Mouse (Mus musculus): ENCODE data around the gene Iqcf1.

Iqcf1 gene

DNA sequence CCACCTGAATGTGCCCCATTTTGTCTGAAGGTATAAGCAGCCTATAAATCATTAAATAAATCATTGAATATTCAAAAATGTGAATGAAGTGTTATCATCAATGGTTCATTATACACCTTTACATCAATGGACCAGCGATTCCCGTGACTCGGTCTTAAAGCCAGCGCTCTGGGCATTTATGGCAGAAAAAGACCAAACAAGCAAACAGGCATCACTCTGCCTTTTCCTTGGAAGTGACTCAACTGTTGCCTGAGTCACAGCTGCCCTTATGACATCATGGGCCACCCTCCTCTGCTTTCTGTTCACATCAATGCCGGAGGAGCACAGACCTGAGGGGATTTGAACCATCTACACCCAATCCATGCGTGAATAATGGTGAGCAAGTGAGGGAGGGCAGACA is at the start of gene Iqcf1:
Gene Iqcf1 (plus strand): TSS at position 301 of the 400 bp plus-strand sequence.
- no peak for DNase-seq

DNA sequence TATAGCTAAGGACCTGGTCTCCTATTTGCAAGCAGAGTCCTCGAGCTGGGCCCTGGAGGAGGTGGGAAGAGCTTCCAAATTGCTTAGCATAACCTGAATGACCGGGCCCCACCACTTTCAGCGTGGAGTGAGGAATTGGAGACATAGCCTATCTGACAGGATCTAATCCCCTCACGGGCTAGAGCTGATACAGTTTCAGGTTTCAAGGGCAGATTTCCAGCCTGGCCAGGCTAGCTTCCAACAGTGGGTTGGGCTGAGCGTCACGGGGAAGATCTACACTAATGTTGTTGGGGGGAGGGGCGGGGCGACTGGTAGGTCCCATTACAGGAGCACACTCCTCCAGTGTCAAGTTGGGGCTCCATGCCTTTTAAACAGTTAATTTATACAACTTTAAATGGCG is 49.1 kb upstream of the Iqcf1 start:
- DNase-seq = peak; percentile 85 to 89

DNA sequence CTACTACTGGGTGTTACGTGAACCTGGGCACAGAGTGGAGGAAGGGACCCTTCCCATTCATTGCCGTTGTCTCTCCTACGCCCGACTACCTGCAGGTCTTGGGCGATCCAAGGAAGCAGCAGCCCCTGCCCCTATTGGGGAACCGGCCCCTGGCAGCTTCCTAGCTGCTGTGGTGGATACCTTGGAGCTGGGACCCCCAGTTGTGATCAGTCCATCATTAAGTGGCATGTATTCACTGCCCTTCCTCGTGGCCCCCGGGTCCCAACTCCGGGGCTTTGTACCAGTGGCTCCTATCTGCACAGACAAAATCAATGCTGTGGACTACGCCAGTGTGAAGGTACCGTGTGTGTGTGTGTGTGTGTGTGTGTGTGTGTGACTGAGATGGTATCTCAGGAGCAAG is 48.5 kb upstream of the Iqcf1 start:
- DNase-seq = no peak

DNA sequence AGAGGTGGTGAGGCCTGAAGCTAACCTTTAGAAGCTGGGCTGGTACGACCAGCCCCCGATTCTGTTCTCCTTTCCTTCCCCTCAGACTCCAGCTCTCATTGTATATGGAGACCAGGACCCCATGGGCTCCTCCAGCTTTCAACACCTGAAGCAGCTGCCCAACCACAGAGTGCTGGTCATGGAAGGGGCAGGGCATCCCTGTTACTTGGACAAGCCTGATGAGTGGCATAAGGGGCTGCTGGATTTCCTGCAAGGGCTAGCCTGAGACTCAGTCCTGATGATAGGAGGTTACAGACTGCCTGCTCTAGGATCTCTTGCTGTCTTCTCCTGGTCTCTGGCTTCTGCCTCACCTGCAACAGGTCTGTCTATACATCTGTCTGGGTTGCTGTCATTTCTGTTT is 47.9 kb upstream of the Iqcf1 start:
- DNase-seq = no peak

DNA sequence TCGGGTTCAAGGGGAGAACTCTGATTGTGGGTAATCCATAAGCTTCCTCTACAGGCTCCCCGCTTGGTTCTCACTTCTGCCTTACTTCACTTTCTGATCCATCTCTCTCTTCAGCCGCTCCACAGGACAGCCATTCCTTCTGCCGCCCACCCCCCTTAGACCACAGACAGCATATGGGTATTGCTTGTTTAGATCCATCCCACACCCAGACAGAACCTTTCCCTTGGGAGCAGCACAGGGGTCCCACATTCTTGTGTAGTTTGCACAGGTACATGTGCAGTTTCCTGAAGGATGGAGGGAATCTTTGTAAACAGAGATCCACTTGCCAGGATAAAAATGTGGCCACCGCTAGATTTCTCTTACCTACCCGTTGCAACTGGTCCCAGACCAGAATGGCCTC is 47.4 kb upstream of the Iqcf1 start:
- no peak for DNase-seq

DNA sequence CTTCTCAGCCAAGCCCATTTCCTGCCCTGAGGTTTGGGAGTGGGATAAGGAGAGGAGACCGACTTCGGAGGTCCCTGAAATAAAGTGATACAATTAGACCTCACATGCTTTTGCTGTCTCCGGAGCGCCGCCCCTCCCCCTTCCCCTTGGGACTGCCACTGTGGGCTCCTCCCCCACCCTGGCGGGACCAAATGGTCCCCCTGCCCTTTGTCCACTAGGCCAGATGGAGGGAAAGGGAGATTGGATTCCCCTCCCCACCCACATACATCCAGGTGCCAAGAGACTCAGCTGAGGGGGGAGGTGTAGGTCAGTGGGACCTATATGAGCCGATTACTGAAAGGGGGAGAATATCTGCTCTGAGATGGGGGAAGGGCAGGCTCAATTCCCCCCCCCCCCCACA is 46.9 kb upstream of the Iqcf1 start:
- DNase-seq = peak; percentile 77 to 85

DNA sequence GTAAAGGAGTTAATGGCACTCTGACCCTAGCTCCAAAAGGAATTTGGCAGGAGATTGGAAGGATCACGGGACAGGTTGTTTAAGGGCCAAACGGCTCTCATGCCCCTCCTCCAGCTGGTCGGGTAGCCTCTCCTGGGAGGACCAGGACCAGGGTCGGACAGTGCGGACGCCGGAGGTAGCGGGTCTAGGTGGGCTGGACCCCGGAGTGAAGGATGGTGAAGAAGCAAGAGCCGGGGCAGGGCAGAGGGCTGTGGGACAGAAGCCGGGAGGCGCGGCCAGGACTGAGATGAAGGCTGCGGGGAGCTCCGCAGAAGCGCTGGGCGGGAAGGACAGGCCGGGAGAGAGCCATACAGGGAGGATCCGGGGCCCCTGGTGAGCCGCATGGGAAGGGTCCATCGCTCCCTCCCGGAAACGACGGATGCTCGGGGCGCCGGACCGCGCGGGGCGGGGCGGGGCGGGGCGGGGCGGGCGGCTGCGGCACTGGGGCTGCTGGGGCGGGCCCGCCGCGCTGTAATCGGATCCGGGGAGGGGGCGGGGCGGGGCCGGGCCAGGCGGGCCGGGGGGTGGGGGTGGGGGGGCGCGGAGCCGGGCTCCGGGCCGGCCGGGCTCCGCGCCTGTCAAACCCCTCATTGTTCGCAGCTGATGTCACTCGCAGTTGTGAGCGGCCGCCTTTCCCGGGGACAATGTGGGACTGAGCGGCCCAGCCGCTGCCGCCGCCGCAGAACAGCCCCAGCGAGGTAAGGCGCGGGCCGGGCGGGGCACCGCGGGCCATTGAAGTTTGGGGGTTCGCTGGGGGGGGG is 46.3 kb upstream of the Iqcf1 start, which contains the start of gene Pcbp4:
Gene Pcbp4 (plus strand): TSS at position 21 of the 800 bp plus-strand sequence.
- peak; percentile 77 to 84 for DNase-seq

DNA sequence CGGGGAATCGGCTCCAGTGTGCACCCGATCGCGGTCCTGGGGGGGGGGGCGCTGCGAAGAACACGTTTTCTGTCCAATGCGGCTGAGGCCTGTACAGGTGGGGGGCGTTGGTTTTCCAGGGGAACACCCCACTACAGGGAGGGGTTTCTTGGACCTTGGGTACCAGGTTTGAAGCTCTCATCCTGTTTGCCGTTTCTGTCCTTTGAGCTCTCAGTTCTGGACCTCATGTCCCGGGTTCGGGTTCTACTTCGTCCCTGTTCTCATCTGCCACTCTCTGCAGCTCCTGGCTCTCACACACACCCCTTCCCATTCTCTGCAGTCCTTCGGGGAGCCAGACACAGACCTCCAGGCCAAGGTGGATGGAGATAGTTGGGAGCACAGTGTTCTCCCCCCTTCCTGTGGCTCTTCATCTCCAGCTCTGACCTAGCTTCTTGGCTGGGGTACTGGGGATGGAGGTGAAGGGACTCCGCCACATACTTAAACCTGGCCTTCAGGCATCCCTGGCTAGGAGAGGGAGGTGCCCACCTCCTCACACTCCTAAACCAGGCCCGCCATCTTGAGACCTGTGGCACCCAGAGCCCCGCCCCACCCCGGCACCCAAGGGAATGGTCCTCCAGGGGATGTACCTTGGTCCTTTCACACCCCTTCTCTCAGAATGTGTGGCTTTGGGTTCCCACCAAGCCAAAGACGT is 45.6 kb upstream of the Iqcf1 start:
- peak in 1 of 2 experiments; percentile 59 for DNase-seq

DNA sequence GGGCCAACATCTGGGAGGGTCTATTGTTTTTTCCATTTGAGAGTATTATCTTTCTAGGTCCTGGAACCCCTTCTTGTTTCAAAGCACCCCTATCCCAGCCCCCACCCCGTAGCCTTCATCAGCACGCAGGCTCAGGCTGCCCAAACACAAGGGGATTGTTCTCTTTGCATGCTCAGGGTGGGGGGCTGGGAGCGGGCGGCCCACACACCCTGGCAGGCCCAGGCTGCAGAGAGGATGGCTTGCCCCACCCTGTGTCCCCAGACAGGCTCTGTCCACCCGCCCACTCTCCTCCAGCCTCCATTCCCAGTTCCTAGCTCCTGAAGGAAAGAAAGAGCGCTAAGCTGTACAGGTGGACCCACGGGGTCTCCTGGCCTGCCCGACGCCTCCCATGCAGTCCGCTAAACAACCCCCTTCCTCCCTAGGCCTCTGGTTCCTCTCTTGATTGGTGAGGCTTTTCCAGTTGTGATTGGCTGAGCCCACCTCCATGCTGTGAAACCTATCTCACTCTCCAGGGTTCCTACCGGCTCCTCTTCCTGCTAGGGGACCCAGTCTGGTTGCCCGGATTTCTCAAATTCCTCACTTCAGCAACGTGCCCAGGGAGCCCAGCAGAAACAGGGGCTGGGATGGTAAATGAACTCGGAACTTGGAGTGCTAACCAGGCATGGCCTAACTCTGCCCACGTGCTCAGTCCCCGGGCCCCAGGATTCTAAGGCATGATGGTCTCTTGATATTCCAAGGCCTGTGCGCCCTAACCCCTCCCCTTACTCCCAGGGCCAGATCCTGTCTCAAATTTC is 44.7 kb upstream of the Iqcf1 start:
- peak in 1 of 2 experiments; percentile 47 for DNase-seq

DNA sequence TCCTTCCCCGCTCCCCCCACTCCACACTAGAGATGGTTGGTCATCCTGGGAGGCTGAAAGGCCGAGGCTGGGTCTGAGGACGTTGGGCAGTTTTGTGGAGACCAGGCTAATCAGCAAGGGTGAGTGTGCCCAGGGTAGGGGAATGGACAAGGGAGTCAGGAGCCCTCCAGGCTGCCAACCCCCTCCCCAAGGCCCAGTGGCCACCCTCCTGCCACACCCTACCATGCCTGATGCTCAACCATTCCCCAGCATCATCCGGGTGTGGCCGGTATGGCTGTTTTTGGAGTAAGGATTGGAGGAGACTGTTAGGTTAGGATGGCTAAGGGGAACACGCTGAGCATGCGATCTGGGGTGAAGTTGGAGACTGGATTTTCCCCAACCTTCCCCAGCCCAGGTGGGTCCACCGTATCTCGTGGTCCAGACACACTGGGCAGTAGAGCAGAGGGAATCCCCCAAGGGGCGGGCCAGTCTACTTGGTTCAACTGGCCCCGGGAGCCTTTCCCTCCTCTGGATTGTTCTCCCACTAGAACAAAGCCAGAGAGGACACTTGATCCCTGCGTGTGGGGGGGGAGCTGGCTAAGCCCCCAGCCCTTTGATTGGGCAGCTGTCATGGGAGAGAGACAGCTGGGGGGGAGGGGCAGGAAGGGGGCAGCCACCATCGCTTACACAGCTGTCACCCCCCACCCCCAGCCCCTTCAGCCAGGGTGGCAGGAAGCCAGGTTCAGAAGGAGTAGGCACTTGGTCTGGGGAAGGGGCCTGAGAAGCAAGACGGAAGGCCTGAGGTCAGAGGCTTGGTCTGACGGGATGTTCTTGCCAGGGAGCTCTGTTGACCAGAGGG is 43.2 kb upstream of the Iqcf1 start:
- DNase-seq = peak; percentile 44 to 57

DNA sequence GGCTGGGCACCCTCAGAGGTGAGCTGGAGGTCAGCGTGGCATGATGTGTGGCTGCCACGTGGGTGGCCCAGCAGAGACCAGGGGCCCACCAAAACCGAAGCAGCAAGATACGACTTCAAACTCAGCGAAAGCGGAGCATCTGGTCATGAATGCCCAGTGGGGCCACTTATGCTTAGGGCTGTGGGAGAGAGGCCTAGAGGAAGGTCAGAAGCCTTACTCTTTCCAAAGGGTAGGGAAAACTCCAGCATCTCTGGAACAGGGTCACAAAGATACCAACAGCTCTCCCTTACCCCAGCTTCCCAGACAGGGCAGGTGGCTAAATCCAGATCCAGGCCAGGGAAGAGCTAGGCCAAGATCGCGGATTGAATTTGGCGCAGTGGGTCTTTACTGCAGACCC is 42.6 kb upstream of the Iqcf1 start:
- no peak for DNase-seq

DNA sequence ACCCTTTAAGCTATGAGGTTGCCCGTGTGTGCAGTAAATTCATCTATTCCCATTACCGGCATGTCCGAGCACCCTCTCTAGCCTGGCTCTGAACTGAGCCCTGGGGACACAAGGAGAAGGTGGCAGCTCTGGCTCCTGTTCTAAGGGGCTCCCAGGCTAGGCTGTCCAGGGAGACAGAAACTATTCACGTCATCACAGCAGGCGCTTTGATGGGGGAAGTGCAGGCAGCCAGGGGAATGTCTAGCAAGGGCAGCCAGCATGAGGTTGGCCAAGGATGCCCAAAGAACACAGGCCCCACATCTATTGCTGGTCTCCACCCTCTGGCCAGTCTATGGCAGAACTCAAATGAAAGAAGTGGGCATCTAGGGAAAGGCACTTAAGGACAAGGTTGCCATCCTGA is 41.8 kb upstream of the Iqcf1 start:
- no peak for DNase-seq

DNA sequence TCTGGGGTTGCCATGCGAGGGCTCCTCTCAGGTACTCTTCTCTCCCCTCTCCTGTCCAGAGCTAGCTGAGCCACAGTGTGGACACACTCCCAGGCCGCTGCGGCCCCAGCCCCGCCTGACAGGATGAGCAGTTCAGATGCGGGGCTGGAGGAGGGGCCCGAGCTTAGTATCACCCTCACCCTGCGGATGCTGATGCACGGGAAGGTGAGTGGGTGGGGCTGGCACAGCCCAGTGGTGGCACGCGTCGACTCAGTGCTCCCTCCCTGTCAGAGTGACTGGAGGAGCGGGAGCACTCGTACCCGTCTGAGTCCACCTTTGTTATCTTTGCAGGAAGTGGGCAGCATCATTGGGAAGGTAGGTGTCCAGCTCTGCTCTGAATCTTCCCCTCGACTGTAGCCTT is 39.8 kb upstream of the Iqcf1 start:
- no peak for DNase-seq

DNA sequence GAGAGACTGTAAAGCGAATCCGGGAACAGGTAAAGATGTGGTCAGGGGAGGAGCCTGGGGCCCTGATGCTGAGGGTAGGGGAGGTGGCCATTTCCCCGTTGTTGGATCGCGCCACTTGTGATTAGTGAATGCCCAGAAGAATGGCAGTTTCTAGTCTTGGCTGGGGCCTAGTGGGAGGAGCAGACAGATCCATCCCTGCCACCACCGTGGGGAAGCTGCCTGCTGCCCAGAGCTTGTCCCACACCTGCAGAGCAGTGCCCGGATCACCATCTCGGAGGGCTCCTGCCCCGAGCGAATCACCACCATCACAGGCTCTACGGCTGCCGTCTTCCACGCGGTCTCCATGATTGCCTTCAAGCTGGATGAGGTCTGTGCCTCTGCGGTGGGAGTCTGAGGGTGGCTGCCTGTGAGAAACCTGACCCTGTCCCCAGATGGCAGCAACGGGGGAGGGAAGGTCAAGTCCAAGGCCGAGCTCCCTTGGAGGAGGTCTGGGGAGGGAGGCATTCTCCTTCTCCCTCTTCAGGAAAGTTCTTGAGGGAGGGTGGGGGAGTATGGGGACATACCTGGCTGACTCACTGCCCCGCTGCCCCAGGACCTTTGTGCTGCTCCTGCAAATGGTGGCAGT is 39.3 kb upstream of the Iqcf1 start:
- DNase-seq = peak in 1 of 2 experiments; percentile 53

DNA sequence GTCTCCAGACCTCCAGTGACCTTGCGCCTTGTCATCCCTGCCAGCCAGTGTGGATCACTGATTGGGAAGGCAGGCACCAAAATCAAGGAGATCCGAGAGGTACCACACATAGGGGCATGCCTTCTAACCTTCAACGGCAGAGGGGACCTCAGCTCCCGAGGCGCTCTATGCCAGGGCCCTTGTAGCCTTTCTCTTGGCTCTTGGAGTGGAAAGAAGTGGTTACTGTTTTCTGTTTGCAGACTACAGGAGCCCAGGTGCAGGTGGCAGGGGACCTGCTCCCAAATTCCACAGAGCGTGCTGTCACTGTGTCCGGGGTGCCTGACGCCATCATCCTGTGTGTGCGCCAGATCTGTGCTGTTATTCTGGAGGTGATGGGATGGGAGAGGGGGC is 38.7 kb upstream of the Iqcf1 start:
- DNase-seq = no peak

DNA sequence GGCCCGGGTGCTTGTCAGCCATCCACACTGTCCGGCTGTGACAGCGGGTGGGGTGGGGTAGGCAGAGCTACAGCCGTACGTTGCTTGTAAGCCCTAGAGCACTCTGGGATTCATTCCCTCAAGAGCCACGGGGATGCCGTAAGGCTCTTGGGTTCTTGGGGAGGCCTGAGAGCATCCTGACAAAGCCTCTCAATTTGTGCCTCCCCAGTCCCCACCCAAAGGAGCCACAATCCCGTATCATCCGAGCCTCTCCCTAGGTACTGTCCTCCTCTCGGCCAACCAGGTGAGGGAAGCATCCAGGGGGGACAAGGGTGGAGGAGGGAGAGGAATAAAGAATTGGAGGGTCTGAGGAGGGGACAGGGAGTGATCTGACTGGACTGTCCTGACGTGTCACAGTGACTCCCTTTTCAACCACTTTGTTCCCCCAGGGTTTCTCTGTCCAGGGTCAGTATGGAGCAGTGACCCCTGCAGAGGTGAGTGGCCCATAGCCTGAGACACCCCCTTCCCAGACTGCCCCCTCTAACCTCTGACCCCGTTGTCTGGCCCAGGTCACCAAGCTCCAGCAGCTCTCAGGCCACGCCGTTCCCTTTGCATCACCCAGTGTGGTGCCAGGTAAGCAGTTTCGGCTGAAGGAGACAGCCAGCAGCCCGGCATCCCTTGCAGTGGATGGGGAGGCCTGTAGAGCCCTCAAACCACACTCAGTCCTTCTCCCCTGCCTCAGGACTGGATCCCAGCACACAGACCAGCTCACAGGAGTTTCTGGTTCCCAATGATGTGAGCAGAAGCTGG is 37.9 kb upstream of the Iqcf1 start:
- no peak for DNase-seq

DNA sequence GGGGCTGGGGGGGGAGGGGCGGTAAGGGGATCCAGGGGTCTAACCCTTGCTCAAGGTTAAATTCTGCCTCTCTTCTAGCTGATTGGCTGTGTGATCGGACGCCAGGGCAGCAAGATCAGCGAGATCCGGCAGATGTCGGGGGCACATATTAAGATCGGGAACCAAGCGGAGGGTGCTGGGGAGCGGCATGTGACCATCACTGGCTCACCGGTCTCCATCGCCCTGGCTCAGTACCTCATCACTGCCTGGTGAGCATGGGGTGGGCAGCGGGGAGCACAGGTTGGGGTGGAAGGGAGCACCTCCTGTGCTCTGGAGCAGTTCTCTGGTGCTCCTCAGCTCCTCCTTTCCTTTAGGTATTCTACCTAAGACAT is 37.4 kb upstream of the Iqcf1 start:
- no peak for DNase-seq

DNA sequence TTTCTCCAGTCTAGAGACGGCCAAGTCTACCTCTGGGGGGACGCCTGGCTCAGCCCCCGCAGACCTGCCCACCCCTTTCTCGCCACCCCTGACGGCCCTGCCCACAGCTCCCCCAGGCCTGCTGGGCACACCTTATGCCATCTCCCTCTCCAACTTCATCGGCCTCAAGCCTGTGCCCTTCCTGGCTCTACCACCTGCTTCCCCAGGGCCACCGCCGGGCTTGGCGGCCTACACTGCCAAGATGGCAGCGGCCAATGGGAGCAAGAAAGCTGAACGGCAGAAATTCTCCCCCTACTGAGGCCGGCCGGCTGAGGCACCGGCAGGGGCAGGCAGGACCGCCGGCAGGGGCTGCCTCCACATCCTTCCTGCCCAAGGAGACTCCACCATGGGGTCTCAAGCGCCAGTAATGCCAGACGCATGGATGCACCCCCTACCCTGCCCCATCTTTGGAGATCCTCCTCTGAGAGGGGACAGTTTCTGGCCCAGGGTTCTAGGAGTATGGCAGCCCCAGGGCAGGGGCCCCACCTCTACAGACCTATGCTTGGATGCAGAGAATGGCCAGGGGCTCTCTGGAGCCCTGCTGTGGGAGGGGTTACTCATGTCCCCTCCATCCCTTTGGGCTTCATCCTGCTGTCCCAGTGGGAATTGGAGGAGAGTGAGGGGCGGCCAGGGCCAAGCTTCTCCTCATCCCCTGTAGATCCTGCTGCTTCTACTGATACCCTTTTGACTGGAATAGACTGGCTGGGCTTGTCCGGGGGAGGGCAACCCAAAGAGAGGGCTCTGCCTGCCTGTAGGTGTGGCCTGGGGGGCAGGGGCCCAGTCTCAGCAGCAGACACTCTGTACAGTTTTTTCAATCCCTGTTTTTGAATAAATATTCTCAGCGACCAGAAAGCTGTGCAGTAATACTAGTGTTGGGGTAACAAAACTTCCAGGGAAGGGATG is 36.4 kb upstream of the Iqcf1 start:
- DNase-seq = no peak

DNA sequence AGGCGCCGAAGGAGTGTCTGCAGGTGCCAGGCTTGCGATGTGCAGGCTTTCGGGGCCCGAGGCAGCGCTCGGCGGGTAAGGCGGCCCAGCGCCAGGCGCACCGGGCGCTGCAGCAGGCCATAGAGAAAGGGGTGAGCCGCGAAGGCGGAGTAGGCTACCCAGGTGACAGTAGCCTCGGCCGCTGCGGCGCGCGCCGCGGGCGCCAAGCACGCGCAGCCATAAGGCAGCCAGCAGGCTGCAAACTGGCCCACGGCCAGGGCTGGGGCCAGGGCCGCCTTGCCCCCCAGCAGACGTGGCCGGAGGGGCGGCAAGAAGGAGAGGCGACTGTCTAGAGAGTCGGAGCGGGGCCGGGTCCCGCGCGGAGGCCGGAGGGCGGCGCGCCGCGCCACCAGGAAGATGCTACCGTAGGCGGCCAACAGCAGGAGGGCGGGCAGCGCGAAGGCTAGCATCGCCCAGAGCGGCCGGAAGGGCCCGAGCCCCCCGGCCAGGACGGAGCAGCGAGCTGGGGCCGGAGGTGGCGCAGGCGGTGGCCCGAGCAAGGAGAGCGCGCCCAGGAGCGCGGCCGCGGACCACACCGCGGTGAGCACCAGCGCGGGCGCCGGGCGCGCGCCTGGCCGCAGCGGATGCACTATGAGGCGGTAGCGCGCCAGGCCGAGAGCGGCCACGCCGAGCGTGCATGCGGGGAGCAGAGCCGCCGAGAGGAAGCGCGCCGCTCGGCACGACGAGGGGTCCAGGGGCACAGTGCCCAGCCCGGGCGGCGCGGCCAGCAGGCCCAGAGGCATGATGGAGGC is 34.8 kb upstream of the Iqcf1 start:
- peak; percentile 76 to 87 for DNase-seq
